Mouse (Mus musculus) bone marrow macrophage, adult 2 months (primary cell): ENCODE results near the gene Ibtk.

ENCODE experiments used
- CTCF ChIP-seq: IDR thresholded peaks from 2 replicates; pipeline ENCODE4 v1.5.1; 2012; ENCODE audit warnings: low read depth, mild to moderate bottlenecking, low read length, moderate library complexity
- POLR2A ChIP-seq: IDR thresholded peaks from 2 replicates; pipeline ENCODE4 v1.6.1; 2012; ENCODE audit warnings: mild to moderate bottlenecking, low read depth, low read length, borderline replicate concordance

DNA sequence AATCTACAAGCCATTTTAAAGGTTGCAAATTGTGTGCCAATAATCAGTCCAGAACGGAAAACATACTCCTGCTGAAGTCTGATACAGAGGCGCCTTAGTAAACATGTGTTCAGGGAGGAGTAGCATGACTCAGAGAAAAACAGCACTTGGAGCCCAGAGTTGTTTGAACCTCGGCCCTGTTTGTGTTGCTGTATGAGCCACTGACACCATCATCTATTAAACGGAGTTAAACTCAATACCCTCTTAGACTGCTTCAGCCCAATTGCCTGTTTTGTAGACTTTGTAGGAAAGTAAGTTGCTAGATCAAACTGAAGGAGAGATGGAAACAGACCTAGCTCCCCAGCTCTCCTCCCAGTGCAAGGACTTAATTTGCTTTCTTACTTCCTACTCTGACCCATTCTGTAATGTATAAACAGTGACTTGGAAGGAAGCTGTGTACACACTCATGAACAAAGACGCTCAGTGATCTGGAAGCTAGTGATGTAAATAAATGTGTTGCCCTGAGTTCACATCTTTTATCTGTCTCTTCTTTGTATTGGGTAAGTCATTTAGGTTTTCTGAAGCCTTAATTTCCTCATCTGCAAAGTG is 882 bp upstream of the Ibtk start:
- TF ChIP-seq CTCF, result no peak
- no peak for TF ChIP-seq POLR2A
